Mouse (Mus musculus): ENCODE measurements around the gene Ndufs2. TPM values are rescaled to one million over a fixed set of nuclear protein-coding genes. Genes with fewer than 3 reads are reported as not detected.
A peak's percentile ranks its signal among the peaks of the same experiment; 100 is the strongest.

The Ndufs2 gene
- polyA plus RNA-seq, 1 experiment from 2014 or later, result 215 TPM

DNA sequence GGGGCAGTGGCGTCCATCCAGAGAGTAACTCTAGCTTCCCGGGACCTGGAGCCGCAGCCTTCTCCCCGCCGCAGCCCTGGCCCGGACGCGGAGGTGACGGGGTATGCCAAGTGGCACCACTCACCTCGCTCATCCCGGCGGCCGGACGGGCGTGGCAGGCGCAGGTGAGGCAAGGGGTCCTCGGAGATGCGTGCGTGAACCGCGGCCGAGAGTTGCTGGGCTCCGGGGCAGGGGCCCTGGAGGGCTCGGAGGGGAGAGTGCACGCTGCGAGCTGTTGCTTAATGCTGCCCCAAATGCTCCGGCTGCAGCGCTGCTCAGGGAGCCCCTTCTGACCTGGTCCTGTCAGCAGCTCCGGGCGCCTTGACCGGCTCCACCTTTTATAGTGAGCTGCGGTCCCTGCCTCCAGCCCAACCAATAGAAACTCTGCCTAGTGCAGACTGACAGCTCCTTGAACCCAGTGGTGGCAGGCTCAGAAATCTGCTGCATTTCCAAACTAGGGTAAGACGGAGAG, 55.2 kb downstream of the Ndufs2 start, which contains the start of gene Pcp4l1:
Pcp4l1 (minus strand) TSS at position 382 of the 511 bp plus-strand sequence.
- peaks cover 48% of the 10 kb centered on the region for H3K27me3 ChIP-seq
- H3K4me2 ChIP-seq (replicated peaks), result peak within 1 kb of the TSS; percentile 96
- peak within 1 kb of the TSS; percentile 44 for H3K9ac ChIP-seq (replicated peaks)
- H3K4me1 ChIP-seq, result peaks cover 24% of the 10 kb centered on the region
- no peaks in the 10 kb centered on the region for H3K36me3 ChIP-seq
- no peak within 1 kb of the TSS for H3K27ac ChIP-seq (replicated peaks)
- H3K9me3 ChIP-seq, result no peaks in the 10 kb centered on the region
- ATAC-seq (replicated peaks), result peak; percentile 91
- peak within 1 kb of the TSS; percentile 53 for H3K4me3 ChIP-seq
- WGBS, result under 1% methylated on average over 33 of the region's 33 CpGs

DNA sequence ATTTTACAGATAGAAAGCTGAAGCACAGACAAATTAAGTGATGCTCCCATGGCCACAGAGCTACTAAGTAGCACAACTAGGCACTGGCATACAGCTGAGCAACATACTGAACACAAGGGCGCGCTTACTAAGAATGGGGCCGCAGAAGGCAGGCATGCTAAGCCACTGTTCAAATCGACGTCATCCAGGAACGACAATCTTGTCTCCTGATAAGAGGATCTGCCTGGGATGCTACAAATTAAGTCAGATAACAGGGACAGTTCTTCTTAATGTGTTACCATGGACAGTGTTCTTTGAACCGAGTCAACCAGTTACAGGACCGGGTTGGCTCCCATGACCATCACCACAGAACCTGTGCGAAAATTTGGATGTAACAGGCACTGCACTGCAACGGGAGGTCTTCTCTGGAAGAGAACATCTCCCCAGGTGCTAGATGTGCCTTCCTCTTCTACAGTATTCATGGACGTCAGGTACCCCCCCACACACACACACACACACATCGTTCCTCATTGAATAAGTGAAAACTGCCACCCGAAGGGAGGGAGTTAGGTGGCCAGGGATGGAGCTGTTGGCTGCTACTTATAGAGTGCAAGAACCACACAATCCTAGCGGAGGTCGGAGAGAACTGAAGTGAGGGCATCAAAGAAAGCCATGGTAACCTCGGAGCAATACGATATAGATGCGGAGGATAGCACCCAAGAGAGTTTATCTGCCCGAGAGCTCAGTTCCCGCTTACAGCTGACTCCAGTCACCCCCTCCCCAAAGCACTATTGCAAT, 56.0 kb downstream of the Ndufs2 start:
- H3K4me1 ChIP-seq, result peaks cover 24% of the 10 kb centered on the region
- ATAC-seq (replicated peaks), result peak; percentile 24; the same call in 1 of the 2 replicates
- H3K9me3 ChIP-seq, result no peaks in the 10 kb centered on the region
- peak overlapping the region; percentile 53 for H3K4me3 ChIP-seq
- peak overlapping the region; percentile 96 for H3K4me2 ChIP-seq (replicated peaks)
- peak overlapping the region; percentile 44; the same call in 1 of the 2 replicates for H3K9ac ChIP-seq (replicated peaks)
- WGBS, result 7% methylated on average over 20 of the region's 20 CpGs
- H3K36me3 ChIP-seq, result no peaks in the 10 kb centered on the region
- H3K27me3 ChIP-seq, result peaks cover 48% of the 10 kb centered on the region
- H3K27ac ChIP-seq (replicated peaks), result no peak overlapping the region

DNA sequence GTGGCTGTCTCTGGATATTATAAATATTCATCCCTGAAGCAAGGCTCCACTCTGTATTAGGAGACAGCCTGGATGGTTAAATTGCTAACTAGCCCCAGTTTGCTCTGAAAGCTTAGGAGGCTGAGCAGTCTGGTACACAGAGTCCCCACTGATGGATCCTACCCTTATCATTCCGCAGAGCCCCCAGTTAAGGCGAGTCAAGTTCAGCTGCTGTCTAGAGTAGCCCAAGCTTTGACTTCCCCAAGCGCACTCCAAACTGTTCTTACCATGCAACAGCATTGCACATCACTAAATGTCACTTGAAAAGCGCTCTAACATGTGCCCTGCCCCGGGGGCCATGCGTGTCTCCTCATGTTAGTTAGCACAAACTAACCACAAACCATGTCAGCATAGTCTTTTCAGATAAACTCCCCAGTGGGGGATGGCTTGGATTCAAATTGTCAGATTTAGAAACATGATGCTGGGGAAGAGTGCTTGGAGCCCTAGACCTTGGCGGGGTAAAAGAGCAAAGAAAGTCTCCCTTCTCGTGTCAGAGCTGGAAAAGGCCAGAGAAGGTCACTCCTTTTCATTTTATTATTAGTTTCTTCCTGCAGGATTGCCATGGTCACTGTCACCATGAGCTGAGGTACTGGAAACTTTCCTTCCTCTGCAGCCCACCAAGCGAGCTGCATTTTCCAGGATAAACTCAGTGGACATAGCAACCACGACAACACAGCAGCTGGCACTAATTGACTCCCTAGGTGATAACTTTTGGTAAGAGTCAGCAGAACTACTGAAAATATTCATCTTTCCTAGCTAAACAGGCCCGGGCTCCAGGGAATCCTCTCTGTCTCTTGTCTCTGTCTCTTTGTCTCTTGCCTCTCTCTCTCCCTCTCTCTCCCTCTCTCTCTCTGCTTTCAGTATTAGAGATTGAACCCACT, 57.0 kb downstream of the Ndufs2 start:
- Histone ChIP-seq H3K9ac (replicated peaks) (no peak overlapping the region), H3K27me3 (peaks cover 48% of the 10 kb centered on the region), H3K27ac (replicated peaks) (no peak overlapping the region), H3K9me3 (no peaks in the 10 kb centered on the region), H3K4me1 (peaks cover 24% of the 10 kb centered on the region), H3K36me3 (no peaks in the 10 kb centered on the region), H3K4me2 (replicated peaks) (0 out of 2 replicates have a peak overlapping the region, but pooled peaks have one; percentile 27), H3K4me3 (no peak overlapping the region)
- no peak for ATAC-seq (replicated peaks)
- 30% methylated on average over 11 of the region's 11 CpGs for WGBS

DNA sequence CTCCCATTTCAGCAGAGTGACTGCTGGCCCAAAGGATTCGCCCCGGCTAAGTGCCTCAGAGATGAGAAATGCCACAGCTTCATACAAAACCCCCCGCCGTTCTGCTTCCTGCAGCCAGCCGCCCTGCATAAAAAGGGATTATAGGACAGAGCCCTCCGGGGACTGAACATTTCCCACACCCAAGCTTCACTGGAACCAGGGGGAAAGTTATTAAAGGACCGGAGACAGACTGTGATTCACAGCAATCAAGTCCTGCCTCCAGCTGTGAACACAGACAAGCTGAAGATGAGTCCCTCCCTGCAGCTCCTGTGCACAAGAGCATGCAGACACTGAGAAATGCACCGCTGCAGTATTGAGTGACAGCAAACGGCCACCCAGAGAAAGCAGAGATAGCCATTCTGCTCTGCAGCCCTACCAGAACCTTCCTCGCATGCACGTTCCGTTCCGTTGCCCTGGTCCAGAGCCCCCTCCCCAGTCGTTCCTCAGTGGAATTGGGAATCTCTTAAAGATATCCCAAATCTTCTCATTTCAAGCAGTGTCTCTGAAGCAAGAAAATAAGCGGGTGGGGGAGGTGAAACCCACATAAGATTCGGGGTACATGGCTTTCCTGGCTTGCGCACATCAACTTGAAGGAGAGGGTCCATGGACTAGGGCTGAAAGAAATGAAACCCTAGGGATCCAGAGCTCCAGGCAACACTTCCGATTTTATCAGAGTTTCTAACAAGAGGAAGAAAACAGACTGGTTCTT, 57.9 kb downstream of the Ndufs2 start:
- WGBS, result 3% methylated on average over 18 of the region's 18 CpGs
- H3K27ac ChIP-seq (replicated peaks), result no peak overlapping the region
- peaks cover 48% of the 10 kb centered on the region for H3K27me3 ChIP-seq

DNA sequence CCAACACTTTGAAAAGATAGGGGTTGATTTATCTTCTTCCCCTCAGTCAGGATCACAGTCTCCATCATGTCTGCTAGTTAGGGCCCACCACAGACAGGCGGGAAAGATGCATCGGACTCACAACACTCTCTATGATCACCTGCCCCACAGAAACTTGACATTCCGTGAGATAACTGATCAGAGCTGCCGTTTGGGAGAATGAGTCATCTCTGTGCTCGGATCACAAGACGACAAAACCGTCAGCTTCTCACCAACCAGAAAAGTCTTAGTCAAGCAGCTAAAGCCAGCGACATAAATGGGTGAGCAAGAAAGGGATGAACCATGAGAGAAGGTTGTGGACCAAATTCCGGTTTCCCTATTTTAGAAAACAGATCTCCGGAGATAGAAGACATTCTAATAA, 58.9 kb downstream of the Ndufs2 start:
- no peak for ATAC-seq (replicated peaks)
- Histone ChIP-seq H3K4me1 (peaks cover 32% of the 10 kb centered on the region), H3K9me3 (no peaks in the 10 kb centered on the region), H3K27ac (replicated peaks) (no peak overlapping the region), H3K9ac (replicated peaks) (no peak overlapping the region), H3K36me3 (no peaks in the 10 kb centered on the region), H3K4me3 (no peak overlapping the region), H3K27me3 (peaks cover 44% of the 10 kb centered on the region), H3K4me2 (replicated peaks) (no peak overlapping the region)
- WGBS, result 55% methylated on average over 10 of the region's 10 CpGs

More for the DNA sequence above, 57.9 kb downstream of the Ndufs2 start:
- Histone ChIP-seq H3K4me1 (peaks cover 31% of the 10 kb centered on the region), H3K4me2 (replicated peaks) (peak overlapping the region; percentile 27), H3K9ac (replicated peaks) (peak overlapping the region; percentile 22; the same call in 1 of the 2 replicates), H3K4me3 (peak overlapping the region; percentile 13), H3K36me3 (no peaks in the 10 kb centered on the region), H3K9me3 (no peaks in the 10 kb centered on the region)
- ATAC-seq (replicated peaks), result no peak

DNA sequence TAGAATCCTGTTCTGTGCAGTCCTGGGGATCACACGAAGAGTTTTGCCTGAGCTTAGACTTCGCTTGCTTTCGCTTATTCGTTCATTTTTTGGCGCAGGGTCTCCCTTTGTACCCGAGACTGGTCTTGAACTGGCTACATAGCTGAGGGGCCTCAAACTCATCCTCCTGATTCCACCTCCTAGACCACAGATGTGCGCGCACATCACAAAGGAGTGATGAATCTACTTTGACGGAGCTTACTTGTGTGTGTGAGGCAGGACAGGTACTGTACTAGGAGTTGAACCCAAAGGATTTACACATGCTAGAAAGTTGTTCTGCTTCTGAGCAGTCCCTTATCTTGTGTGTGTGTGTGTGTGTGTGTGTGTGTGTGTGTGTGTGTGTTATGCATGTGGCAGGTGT, 60.4 kb downstream of the Ndufs2 start:
- Histone ChIP-seq H3K27ac (replicated peaks) (no peak overlapping the region), H3K9ac (replicated peaks) (no peak overlapping the region), H3K4me1 (peaks cover 26% of the 10 kb centered on the region), H3K4me3 (no peak overlapping the region), H3K4me2 (replicated peaks) (no peak overlapping the region), H3K9me3 (no peaks in the 10 kb centered on the region), H3K27me3 (peaks cover 39% of the 10 kb centered on the region), H3K36me3 (no peaks in the 10 kb centered on the region)
- no peak for ATAC-seq (replicated peaks)
- 97% methylated on average over 9 of the region's 9 CpGs for WGBS

DNA sequence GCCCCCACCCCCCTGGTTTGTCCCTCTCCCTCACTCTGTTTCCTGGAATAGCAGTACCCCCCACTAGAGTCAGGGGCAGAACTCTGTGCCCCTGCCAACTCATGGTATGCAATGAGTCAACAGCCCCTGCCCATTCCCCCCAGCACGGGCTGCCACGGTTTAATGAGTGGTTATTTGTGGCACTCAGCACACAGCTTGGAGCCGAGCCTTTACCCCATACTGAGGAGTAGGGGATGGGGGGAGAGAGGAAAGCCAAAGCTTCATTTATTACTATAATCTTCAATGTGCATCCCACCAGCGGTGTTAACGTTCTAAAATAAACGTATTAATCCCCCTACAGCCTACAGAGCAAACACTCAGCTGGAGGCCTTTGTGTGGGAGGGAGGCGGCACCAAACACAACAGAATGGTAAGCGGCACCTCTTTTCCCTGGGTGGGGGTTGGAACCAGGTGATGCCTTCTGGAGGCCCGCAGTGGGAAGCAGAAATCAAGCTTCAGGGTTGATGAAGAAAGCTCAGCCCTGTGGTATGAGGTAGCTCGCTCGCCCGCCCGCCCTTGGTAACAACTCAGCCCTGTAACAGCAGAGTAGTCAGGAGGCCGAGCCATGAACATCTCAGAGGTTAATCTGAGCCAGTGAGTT, 61.6 kb downstream of the Ndufs2 start:
- peak; percentile 36; the same call in 1 of the 2 replicates for ATAC-seq (replicated peaks)
- Histone ChIP-seq H3K4me3 (no peak overlapping the region), H3K4me2 (replicated peaks) (no peak overlapping the region), H3K36me3 (no peaks in the 10 kb centered on the region), H3K27me3 (peaks cover 31% of the 10 kb centered on the region), H3K9me3 (no peaks in the 10 kb centered on the region), H3K27ac (replicated peaks) (no peak overlapping the region), H3K4me1 (peaks cover 20% of the 10 kb centered on the region), H3K9ac (replicated peaks) (no peak overlapping the region)
- 19% methylated on average over 14 of the region's 14 CpGs for WGBS

DNA sequence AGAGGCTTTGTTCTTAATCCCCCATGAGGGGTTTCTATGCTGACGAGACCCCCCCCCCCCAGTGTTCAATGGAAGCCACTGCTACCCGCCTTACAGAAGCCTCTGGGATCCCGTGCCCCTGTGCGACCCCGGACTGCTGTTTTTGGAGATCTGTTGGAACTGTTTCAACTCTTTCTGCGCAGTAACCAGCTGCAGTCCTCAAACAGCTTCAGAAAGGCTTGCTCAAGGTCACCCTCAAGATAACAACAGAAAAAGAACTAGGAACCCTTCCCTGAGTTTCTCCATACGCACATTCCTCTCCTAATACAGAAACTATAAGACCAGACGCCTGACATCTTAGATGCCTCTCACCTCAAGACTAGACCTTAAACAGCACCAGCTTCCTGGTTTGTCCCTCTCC, 62.1 kb downstream of the Ndufs2 start:
- WGBS, result 9% methylated on average over 8 of the region's 8 CpGs
- H3K27me3 ChIP-seq, result peaks cover 25% of the 10 kb centered on the region
- H3K27ac ChIP-seq (replicated peaks), result no peak overlapping the region
- no peak overlapping the region for H3K4me2 ChIP-seq (replicated peaks)
- H3K4me1 ChIP-seq, result peaks cover 20% of the 10 kb centered on the region
- no peaks in the 10 kb centered on the region for H3K36me3 ChIP-seq
- H3K9ac ChIP-seq (replicated peaks), result no peak overlapping the region
- H3K9me3 ChIP-seq, result no peaks in the 10 kb centered on the region
- no peak overlapping the region for H3K4me3 ChIP-seq
- no peak for ATAC-seq (replicated peaks)

DNA sequence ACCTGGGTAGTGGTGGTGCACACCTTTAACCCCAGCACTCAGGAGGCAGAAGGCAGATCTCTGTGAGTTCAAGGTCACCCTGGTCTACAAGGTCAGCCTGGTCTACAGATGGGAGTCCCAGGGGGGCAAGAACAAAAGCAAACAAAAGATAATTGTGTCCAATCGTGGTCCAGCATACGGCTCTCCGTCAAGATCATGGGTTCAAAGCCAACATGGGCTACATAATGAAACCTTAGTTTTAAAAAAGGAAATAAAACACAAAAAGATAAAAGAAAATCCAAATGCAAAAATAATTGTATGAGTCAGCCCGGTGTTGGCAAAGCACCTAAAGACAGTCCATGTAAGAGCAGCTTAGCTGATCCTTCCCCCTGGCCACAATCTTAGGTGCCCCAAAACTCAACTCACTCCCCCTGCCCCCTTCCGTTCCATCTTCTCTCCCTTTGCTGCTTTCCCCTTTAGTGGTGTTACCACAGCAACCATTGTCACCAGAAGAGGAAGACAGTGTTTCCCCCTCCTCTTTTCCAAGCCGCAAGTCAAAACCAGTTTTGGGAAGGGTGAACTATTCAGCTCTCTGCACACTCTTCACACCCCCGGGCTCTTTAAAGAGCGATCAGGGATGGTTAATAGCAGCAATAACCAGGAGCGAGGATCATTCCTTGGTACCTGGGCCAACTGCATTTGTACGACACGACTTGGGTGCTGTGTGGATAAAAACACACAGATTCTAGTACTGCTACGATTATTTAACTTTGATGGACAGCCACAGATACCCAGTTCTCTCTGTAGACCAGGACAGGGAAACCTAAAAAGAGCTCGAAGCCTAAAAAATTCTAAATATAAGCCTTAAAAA, 63.1 kb downstream of the Ndufs2 start:
- H3K4me2 ChIP-seq (replicated peaks), result no peak overlapping the region
- 30% methylated on average over 13 of the region's 13 CpGs for WGBS
- H3K9ac ChIP-seq (replicated peaks), result no peak overlapping the region
- peaks cover 11% of the 10 kb centered on the region for H3K4me1 ChIP-seq
- no peak overlapping the region for H3K27ac ChIP-seq (replicated peaks)
- no peaks in the 10 kb centered on the region for H3K9me3 ChIP-seq
- no peaks in the 10 kb centered on the region for H3K36me3 ChIP-seq
- no peak overlapping the region for H3K4me3 ChIP-seq
- peaks cover 16% of the 10 kb centered on the region; the same call in 1 of the 2 replicates for H3K27me3 ChIP-seq
- no peak for ATAC-seq (replicated peaks)

DNA sequence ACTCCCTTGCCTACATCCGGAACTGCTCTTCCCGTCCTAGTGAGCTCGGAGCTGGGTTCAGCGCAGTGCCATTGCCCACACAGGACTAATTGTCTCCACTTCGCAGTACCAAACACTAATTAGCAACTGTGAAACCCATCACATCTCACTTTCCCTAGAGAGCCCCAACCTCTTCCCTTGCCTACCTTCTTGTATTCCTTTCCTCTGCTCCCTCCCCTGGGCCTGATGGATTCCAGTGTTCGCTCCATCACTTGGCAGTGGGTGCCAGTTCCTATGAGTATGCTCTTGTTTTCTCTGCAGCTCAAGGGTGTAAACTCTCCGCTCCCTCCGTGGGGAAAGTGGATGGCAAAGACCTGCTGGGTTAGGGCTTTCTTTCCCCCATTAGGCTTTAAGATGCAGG, 65.5 kb downstream of the Ndufs2 start:
- Histone ChIP-seq H3K27me3 (no peaks in the 10 kb centered on the region), H3K36me3 (no peaks in the 10 kb centered on the region), H3K4me3 (no peak overlapping the region), H3K9ac (replicated peaks) (no peak overlapping the region), H3K4me1 (0 out of 2 replicates have a peak, but pooled peaks cover 8% of the 10 kb centered on the region), H3K9me3 (no peaks in the 10 kb centered on the region), H3K4me2 (replicated peaks) (no peak overlapping the region), H3K27ac (replicated peaks) (no peak overlapping the region)
- WGBS, result 54% methylated on average over 8 of the region's 8 CpGs
- no peak for ATAC-seq (replicated peaks)
